Mouse (Mus musculus) adrenal gland, adult 18-20 months (tissue): ENCODE data around the gene Sppl2a. TPM values are rescaled to one million over a fixed set of nuclear protein-coding genes. Genes with fewer than 3 reads are reported as not detected.
"Not testable (repeated sequence)": the region's sequence is repeated elsewhere in the genome, so short reads cannot be mapped to it uniquely, and the experiment has no call there.

Experiments used
- DNase-seq, 2 experiments: peaks; one replicate each; pipeline ENCODE4 v3.0.0; 2021 to 2022; ENCODE audit warnings: low spot score in 2 of 2
- microRNA-seq, 2 experiments: library from miRNA; unstranded; fragments of <30 nt; microRNA quantifications; one replicate each; pipeline ENCODE4 v1.2.0; 2021; ENCODE audit warnings: borderline number of aligned reads in 2 of 2
- total RNA-seq, 2 experiments: library from RNA; stranded (reverse); gene quantifications; 1 replicate in 1 of 2; 2 replicates in 1 of 2; pipeline ENCODE4 v1.2.3; 2021

Sppl2a gene
- total RNA-seq, 2 experiments from 2014 or later = 80.9 to 81.2 TPM

DNA sequence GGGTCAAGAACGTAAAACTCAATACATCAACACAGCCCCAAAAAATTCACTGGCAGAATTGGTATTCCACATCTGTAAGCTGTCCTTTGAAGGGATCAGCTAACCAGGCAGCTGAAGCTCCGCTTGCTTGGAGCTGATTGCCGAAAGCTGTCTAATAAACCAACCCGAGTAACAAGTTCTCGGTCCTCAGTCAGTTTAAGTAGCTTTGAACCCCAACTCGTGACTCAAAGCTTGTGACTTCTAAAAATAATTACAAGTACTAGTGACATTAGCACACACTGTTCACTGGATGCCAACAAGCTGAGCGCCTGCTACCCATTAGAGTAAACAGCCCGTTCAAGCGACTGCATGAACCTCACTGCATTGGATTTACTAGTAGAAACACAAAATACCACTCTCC lies 35.5 kb downstream of the Sppl2a start:
- no peak for DNase-seq

GRCm38 (mm10) chr2:126896941-126897340 lies 36.1 kb downstream of the Sppl2a start:
- DNase-seq = no peak

- no peak for DNase-seq
These were observed 38.8 kb downstream of the Sppl2a start for GRCm38 (mm10) chr2:126894245-126894644.

DNA sequence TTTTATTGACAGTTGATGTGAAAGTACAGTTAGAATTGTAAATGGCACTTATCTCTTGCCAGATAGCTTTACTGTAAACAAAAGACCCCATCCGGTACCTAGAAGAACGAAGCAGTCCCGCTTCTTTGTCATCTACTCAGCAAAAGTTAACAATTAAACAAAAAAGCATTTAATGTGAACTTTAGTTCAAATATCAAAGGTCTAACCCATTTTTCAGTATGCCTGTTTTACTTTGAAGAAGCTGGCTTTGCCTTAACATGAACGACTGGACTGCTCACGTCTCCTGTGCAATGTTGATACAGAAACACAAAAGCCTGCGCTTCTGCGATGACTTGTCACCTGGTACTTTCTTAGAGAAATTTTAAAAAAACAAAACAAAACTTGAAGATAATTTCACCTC lies 40.7 kb downstream of the Sppl2a start:
- no peak for DNase-seq

DNA sequence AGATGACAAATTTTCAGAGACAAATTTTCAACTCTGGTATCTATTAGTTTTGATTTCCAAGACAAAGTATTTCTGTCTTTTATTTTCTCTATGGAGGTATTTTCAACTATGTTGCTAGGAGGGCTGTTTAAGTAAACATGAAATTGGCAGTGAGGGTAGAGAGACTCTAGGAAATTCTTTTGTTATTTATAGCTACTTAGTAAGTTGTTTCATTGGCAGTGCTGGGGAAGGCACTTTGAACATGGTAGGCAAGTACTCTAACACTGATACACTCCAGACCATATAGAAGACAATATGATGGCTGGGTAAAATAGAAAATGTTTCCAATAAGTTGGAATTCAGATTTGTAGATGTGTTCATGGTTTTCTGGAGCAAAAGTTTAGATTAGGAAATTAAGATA lies 41.3 kb downstream of the Sppl2a start:
- no peak for DNase-seq

DNA sequence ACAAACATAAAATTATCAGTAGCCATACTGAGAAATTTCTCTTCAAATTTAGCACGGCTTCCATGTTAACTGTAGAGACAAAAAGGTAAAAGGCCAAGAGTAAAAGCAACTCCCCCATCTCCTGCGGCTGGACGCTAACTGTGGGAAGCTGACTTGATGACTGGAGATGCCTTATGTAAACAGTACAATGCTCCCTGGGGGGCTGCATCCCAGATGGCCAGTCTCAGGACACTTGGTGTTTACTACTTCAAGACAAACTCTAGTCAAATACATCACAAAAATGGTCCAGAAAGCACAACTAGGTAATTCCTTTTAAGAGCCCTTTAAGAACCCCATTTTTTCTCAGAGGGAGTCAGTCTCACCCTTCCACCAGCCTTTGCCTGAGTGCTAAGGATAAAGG lies 45.9 kb downstream of the Sppl2a start:
- no peak for DNase-seq

GRCm38 (mm10) chr2:126885871-126886270 lies 47.2 kb downstream of the Sppl2a start:
- DNase-seq = no peak

- DNase-seq = not testable (repeated sequence)
These were observed 50.3 kb downstream of the Sppl2a start for GRCm38 (mm10) chr2:126882711-126883110.

DNA sequence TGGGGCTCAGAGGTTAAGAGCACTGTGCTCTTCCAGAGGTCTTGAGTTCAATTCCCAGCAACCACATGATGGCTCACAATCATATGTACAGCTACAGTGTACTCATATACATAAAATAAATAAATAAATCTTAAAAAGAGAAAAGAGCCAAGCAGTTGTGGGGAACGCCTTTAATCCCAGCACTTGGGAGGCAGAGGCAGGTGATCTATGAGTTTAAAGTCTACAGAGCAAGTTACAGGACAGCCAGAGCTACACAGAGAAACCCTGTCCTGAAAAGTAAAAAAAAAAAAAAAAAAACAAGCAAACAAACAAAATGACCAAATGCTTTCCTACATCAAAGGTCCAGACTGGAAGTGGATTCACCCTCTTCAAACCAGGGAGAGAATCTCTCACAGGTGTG lies 55.0 kb downstream of the Sppl2a start:
- no peak for DNase-seq

DNA sequence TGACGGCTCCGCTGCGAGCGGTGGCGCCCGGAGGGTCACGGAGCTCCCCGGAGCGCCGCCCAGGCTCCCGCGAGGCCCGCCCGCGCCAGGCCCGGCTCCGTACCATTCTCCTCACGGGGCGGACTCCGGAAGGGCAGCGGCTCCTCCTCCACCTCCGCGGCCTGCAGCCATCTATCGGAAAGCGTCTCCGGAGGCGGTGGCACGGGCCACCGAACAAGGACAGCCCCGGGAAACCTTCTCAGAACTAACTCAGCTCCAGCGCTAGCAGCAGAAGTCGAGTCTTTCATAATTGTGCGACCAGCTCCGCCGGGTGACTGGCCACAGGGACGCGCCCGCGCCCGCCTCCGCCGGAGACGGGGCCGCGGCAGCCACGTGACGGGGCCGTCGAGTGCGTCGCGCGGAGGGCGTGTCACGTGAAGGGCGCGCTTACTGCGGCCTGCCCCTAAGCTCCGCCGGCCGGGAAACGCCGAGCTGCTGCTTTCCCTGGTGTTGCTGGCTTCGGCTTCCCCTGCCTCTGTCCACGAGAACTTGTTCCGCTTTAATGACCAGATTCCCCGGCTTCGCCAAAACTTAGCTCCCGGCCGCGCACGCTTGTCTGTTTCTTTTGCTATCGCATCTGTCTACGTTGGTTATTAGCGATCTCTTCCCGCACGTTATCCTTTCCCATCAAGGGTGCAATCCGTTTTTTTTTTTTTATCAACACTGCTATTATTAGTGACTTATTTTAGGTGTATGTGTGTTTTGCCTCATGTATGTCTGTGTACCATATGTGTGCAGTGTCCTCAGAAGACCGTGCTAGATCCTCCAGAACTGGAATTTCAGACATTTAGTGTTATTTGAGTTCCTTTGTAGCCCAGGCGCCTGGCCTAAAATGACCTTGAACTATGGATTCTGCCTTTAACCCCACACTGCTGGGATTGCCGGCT lies 56.9 kb downstream of the Sppl2a start, which contains the start of gene Trpm7:
Gene Trpm7, minus strand, starts transcription at position 360 of the 926 bp plus-strand sequence.
- DNase-seq = peak; percentile 89 to 92

DNA sequence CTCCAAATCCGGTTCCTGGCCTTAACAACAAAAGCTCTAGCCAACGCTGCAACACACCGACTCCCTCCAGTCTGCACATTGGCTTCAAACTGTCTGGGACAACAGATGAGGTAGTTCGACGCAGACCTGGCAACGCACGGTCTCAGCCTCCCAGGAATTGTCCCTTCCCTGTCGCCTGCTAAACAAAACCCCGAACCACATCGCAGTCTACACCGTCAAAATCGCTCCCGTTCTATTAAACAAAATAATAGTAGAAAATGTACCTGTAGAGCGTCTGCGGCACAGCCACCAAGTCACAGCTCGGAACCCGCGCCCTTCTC lies 57.6 kb downstream of the Sppl2a start:
- peak in 1 of 2 experiments; percentile 42 for DNase-seq

GRCm38 (mm10) chr2:126874809-126875515 lies 58.1 kb downstream of the Sppl2a start:
- no peak for DNase-seq

- DNase-seq = no peak
These were observed 66.7 kb downstream of the Sppl2a start for GRCm38 (mm10) chr2:126866301-126866700.

- DNase-seq = peak in 1 of 2 experiments; percentile 18
These were observed 67.4 kb downstream of the Sppl2a start for GRCm38 (mm10) chr2:126865501-126866199.

- no peak for DNase-seq
These were observed 68.0 kb downstream of the Sppl2a start for GRCm38 (mm10) chr2:126865026-126865425.

GRCm38 (mm10) chr2:126844751-126845150 lies 88.3 kb downstream of the Sppl2a start:
- no peak for DNase-seq

Small RNA genes within 50 kb of the gene (microRNA-seq; reads per million reads assigned to microRNA genes)
- gene Mir3473g = 0.61 to 1.9 reads per million in 2 experiments

Other genes with a start within 250 kb of the Sppl2a start
- 10 to 100 TPM; 67.4 to 77.4 TPM for gene Usp8, start 225.9 kb downstream of the Sppl2a start, total RNA-seq
- not detected for gene Usp50, start 149.8 kb downstream of the Sppl2a start, total RNA-seq
- 10 to 100 TPM; 33.1 to 34.3 TPM for gene Trpm7, start 57.0 kb downstream of the Sppl2a start, total RNA-seq
- gene Ap4e1, start 75.5 kb upstream of the Sppl2a start, total RNA-seq = 1 to 10 TPM; 8.1 to 8.2 TPM
- 10 to 100 TPM; 21.6 to 33.8 TPM for gene Blvra, start 137.4 kb upstream of the Sppl2a start, total RNA-seq
- 1 to 10 TPM; 1.3 to 1.9 TPM for gene Ncaph, start 200.7 kb upstream of the Sppl2a start, total RNA-seq
- gene Itpripl1, start 210.2 kb upstream of the Sppl2a start, total RNA-seq = 1 to 10 TPM; 4.7 to 5.8 TPM